Comparison of ENCODE assay signal across 28 mouse cellular contexts in the genomic region with DNA sequence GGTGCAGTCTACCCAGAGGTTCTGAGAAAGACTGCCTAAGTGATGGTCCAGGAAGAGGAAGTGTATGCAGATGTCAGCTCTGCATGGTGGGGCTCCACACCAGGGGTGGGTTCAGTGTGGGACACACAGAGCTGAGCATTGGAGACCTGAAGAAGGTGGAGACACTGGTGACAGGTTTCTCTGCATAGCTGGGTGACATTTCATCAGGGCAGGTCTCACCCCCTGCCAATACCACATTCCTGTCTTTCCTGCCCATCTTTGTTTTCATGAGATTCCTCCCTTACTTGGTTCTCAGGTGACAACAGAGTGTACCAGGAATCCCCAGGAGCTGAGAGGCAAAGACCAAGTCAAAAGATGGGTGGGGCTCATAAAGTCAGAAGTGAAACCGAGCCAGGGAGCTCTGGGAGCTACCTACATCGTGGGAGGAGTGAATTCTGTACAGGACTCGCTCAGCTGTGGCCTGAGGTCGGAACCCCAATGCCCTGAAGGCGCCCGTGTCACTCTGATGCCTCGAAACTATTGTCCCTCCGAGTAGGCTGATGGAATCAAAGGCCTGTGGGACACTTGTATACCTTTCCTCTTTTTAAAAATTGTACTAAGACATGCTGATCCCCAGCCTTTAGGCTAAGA. TPM values are rescaled to one million over a fixed set of nuclear protein-coding genes. Genes with fewer than 3 reads are reported as not detected.
DNase-seq lines count a peak whose midpoint lies in the region; ATAC-seq and TF ChIP-seq lines count a peak whose summit lies in the region.
"Had no signal": no experiment of that assay in that cellular context is flagged by ENCODE, and none has a peak within 500 bp of the region (broad histone marks: within the 10 kb centered on the region; RNA-seq: fewer than 3 reads in every experiment).

No protein-coding gene starts in this region.

- no peak overlapping the region for H3K27ac ChIP-seq in lung, postnatal 0 days (ENCODE audit: low read length)
- H3K27ac ChIP-seq in stomach, embryonic 16.5 days (ENCODE audit: low read length): peak overlapping the region; percentile 87
- H3K27ac ChIP-seq: embryonic facial prominence, embryonic 12.5 days; forebrain, embryonic 15.5 days; heart, adult 2 months; heart, embryonic 13.5 days; hindbrain, embryonic 13.5 days; midbrain, embryonic 15.5 days had no signal

- no peak overlapping the region for H3K4me3 ChIP-seq in lung, postnatal 0 days (ENCODE audit: low read depth, low read length)
- H3K4me3 ChIP-seq in lung, adult 2 months (replicated peaks; ENCODE audit: extremely low read depth, low read depth, low read length): no peak overlapping the region
- no peak overlapping the region for H3K4me3 ChIP-seq in stomach, embryonic 16.5 days (replicated peaks; ENCODE audit: low read length)
- H3K4me3 ChIP-seq: embryonic facial prominence, embryonic 12.5 days; forebrain, embryonic 15.5 days; heart, adult 2 months; heart, embryonic 13.5 days; hindbrain, embryonic 13.5 days; megakaryocyte, embryonic 14.5 days; midbrain, embryonic 15.5 days; myocyte had no signal

- peak; percentile 13 for DNase-seq in lung, postnatal 0 days (ENCODE audit: low spot score)
- no peak for DNase-seq in lung, adult 2 months
- peak; percentile 28 for DNase-seq in ES-CJ7 (ENCODE audit: low read depth, low spot score)
- DNase-seq in fat pad, adult 2 months (ENCODE audit: extremely low read depth, low read depth, low spot score): peak; percentile 1
- DNase-seq in gastrocnemius, adult 8-10 months (ENCODE audit: low spot score in 2 of 2): no peak
- DNase-seq: adrenal gland, postnatal 36 days; cerebellum, adult 11 months; cerebellum, adult 9-11 months; gastrocnemius, postnatal 14 days; heart, adult 2 months; heart, postnatal 14 days; kidney, adult 2 months; kidney, postnatal 14 days; liver, postnatal 0 days; lung, postnatal 14 days; right cerebral cortex, adult 18-20 months; thymus, adult 2 months had no signal

- TF ChIP-seq POLR2A in lung, adult 2 months (IDR thresholded peaks at IDR 0.05; ENCODE audit: borderline replicate concordance, extremely low read depth, low read depth, low read length): no peak

- no peak for TF ChIP-seq CTCF in lung, postnatal 0 days (IDR thresholded peaks at IDR 0.05)
- no peak for TF ChIP-seq CTCF in lung, adult 2 months (IDR thresholded peaks at IDR 0.05; ENCODE audit: insufficient read depth, low read length)

- H3K36me3 ChIP-seq in lung, postnatal 0 days (ENCODE audit: insufficient read depth, low read length): no peaks in the 10 kb centered on the region
- no peaks in the 10 kb centered on the region for H3K36me3 ChIP-seq in stomach, embryonic 16.5 days (ENCODE audit: control insufficient read depth, insufficient read depth, low read length)
- H3K36me3 ChIP-seq: embryonic facial prominence, embryonic 12.5 days; forebrain, embryonic 15.5 days; heart, embryonic 13.5 days; hindbrain, embryonic 13.5 days; midbrain, embryonic 15.5 days had no signal

- no peak overlapping the region for H3K4me2 ChIP-seq in lung, postnatal 0 days (replicated peaks; ENCODE audit: low read depth, low read length)
- H3K4me2 ChIP-seq in stomach, embryonic 16.5 days (ENCODE audit: low read depth, low read length): no peak overlapping the region
- H3K4me2 ChIP-seq: embryonic facial prominence, embryonic 12.5 days; forebrain, embryonic 15.5 days; heart, embryonic 13.5 days; hindbrain, embryonic 13.5 days; liver, embryonic 11.5 days; midbrain, embryonic 15.5 days had no signal

- no peaks in the 10 kb centered on the region for H3K27me3 ChIP-seq in lung, postnatal 0 days (replicated peaks; ENCODE audit: insufficient read depth, low read length)
- no peaks in the 10 kb centered on the region for H3K27me3 ChIP-seq in stomach, embryonic 16.5 days (ENCODE audit: control insufficient read depth, insufficient read depth, low read length)
- H3K27me3 ChIP-seq: embryonic facial prominence, embryonic 12.5 days; forebrain, embryonic 15.5 days; heart, embryonic 13.5 days; hindbrain, embryonic 13.5 days; midbrain, embryonic 15.5 days had no signal

- TF ChIP-seq EP300 in lung, postnatal 0 days (IDR thresholded peaks at IDR 0.05): no peak

- H3K4me1 ChIP-seq in lung, postnatal 0 days (ENCODE audit: insufficient read depth, low read depth, low read length): peaks cover 4% of the 10 kb centered on the region; the same call in 1 of the 2 replicates
- peaks cover 11% of the 10 kb centered on the region; the same call in 1 of the 2 replicates for H3K4me1 ChIP-seq in lung, adult 2 months (ENCODE audit: control insufficient read depth, insufficient read depth, low read length)
- H3K4me1 ChIP-seq in stomach, embryonic 16.5 days (ENCODE audit: control insufficient read depth, insufficient read depth, low read length): peaks cover 20% of the 10 kb centered on the region
- H3K4me1 ChIP-seq: forebrain, embryonic 15.5 days; midbrain, embryonic 15.5 days had no signal

- H3K9me3 ChIP-seq in lung, postnatal 0 days (ENCODE audit: low read length): no peaks in the 10 kb centered on the region
- H3K9me3 ChIP-seq in stomach, embryonic 16.5 days (replicated peaks; ENCODE audit: control insufficient read depth, low read length): no peaks in the 10 kb centered on the region
- H3K9me3 ChIP-seq: embryonic facial prominence, embryonic 12.5 days; forebrain, embryonic 15.5 days; heart, embryonic 13.5 days; hindbrain, embryonic 13.5 days; megakaryocyte, embryonic 14.5 days; midbrain, embryonic 15.5 days had no signal

- 69% methylated on average over 8 of the region's 8 CpGs for WGBS in lung, postnatal 0 days
- WGBS in lung, adult 2 months: 64% methylated on average over 8 of the region's 8 CpGs
- WGBS in stomach, embryonic 16.5 days: 63% methylated on average over 8 of the region's 8 CpGs

- no peak overlapping the region for H3K9ac ChIP-seq in lung, postnatal 0 days (replicated peaks; ENCODE audit: low read depth)
- H3K9ac ChIP-seq in stomach, embryonic 16.5 days (ENCODE audit: low read length): no peak overlapping the region
- H3K9ac ChIP-seq: embryonic facial prominence, embryonic 12.5 days; forebrain, embryonic 15.5 days; heart, embryonic 13.5 days; hindbrain, embryonic 13.5 days; liver, postnatal 0 days; midbrain, embryonic 15.5 days had no signal

- no peak for ATAC-seq in lung, postnatal 0 days
- no peak; the same call in 1 of the 2 replicates for ATAC-seq in stomach, embryonic 16.5 days (ENCODE audit: insufficient read depth, low FRiP score)
- ATAC-seq in inflammation-experienced regulatory T-cells, adult 6 months: no peak
- ATAC-seq: forebrain, embryonic 15.5 days; liver, postnatal 0 days; midbrain, embryonic 15.5 days had no signal

RNA-seq across cellular contexts. Expression of gene Mall, which starts 10.8 kb away (rescaled TPM):
- polyA plus RNA-seq in lung, postnatal 0 days (2015; fragmentation: Nextera tagmentation; extraction: Ambion mirVana): 4.1 and 5.8 TPM in 2 replicates
- polyA plus RNA-seq in lung, adult 2 months (2012; rRNA removed): 11.4 and 28.6 TPM in 2 replicates
- 54.8 and 76.5 TPM in 2 replicates for polyA plus RNA-seq in stomach, embryonic 16.5 days (2015; fragmentation: Nextera tagmentation; extraction: Ambion mirVana)
- polyA plus RNA-seq in inflammation-experienced regulatory T-cells, adult 6 months (2017; shearing (Covaris generic)): not detected
- total RNA-seq in gastrocnemius, adult 8-10 months (2022): 1 to 10 TPM; 1.1 to 3.3 (median 1.3) TPM
- total RNA-seq: common myeloid progenitor, adult 5-6 weeks had no signal
- polyA plus RNA-seq: myocyte had no signal

Comparison
In these comparisons a context has a peak if more than half of its experiments do, and no peak if none do; other contexts are left out.
1. DNase-seq: peak in lung, postnatal 0 days (single experiment), ES-CJ7 (single experiment) and fat pad, adult 2 months (single experiment); none in lung, adult 2 months (single experiment) and gastrocnemius, adult 8-10 months (0 of 2).